Mouse (Mus musculus): ENCODE measurements around the gene Mdm4.

DNA sequence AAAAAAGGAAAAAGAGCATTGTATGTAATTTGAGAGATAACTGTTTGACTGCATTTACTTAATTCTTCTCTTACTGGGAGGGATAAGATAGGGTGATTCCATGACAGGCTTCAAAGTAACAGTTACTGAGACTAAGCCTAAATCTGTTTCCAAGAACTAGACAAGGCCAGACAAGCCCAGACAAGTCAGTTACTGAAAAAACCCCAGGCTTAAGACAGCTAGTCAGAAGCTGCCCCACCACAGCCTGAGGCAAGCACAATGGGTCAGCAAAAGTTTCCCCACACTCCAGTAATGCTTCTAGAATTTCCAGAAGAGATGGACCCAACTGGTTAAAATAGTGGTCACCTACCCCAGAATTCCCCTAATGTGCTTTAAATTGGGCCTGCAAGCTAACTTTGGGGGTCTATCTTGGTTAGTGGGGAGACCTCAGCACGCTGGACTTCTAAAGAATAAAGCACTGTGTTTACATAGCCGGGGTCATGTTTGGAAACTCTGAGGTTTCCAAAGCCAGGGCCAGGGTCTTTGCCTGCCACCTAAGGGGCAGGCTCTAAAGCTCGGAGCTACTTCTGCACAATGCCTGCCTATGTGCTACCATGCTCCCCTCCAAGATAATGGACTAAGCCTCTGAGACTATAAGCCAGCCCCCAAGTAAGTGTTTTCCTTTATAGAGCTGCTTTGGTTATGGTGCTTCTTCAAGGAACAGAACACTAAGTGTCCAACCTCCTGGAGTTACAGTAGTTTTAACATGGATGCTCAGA lies 10.0 kb downstream of the Mdm4 start:
- no peak for TF ChIP-seq CTCF (IDR thresholded peaks at IDR 0.05; ENCODE audit: insufficient read depth, low read length)
- no peak for TF ChIP-seq POLR2A (IDR thresholded peaks at IDR 0.05; ENCODE audit: borderline replicate concordance, extremely low read depth, low read depth, low read length)

Data from lung, adult 2 months (tissue).